Mouse (Mus musculus) frontal cortex, adult (tissue): ENCODE measurements around the gene Ilf3.

Experiments used
- ATAC-seq: cut with Nextera tagmentation; 2 replicates; pipeline ENCODE4 v1.9.2; 2017; ENCODE audit warnings: mild to moderate bottlenecking, moderate library complexity, mixed read lengths; ENCODE audit not compliant: low TSS enrichment

The Ilf3 gene

GRCm38 (mm10) chr9:21402764-21403253, 35.1 kb downstream of the Ilf3 start:
- ATAC-seq = no peak

GRCm38 (mm10) chr9:21403745-21404144, 36.1 kb downstream of the Ilf3 start:
- no peak for ATAC-seq

- no peak for ATAC-seq
Observed at GRCm38 (mm10) chr9:21405525-21405924, 37.9 kb downstream of the Ilf3 start.

- no peak for ATAC-seq
Observed at GRCm38 (mm10) chr9:21407951-21408350, 40.3 kb downstream of the Ilf3 start.

- no peak for ATAC-seq
Observed at GRCm38 (mm10) chr9:21408624-21409023, 41.0 kb downstream of the Ilf3 start.

GRCm38 (mm10) chr9:21409592-21410317, 42.1 kb downstream of the Ilf3 start:
- peak; percentile 41; the same call in 1 of the 2 replicates for ATAC-seq

- peak; percentile 92 for ATAC-seq
Observed at GRCm38 (mm10) chr9:21411669-21412550, 44.2 kb downstream of the Ilf3 start, which contains the start of gene Qtrt1. Gene Qtrt1 (plus strand): TSS chr9:21411837.

- ATAC-seq = no peak
Observed at GRCm38 (mm10) chr9:21417866-21418265, 50.2 kb downstream of the Ilf3 start.

GRCm38 (mm10) chr9:21419646-21420045, 52.0 kb downstream of the Ilf3 start:
- no peak for ATAC-seq

GRCm38 (mm10) chr9:21424631-21425555, 57.2 kb downstream of the Ilf3 start, which contains the start of gene Dnm2:
Gene Dnm2 (plus strand): TSS chr9:21424908.
- peak; percentile 95 for ATAC-seq

- no peak for ATAC-seq
Observed at GRCm38 (mm10) chr9:21425556-21425945, 57.9 kb downstream of the Ilf3 start.

- ATAC-seq = no peak
Observed at GRCm38 (mm10) chr9:21426013-21426412, 58.3 kb downstream of the Ilf3 start.

- ATAC-seq = no peak
Observed at GRCm38 (mm10) chr9:21426525-21426924, 58.9 kb downstream of the Ilf3 start.

- ATAC-seq = no peak
Observed at GRCm38 (mm10) chr9:21427773-21428172, 60.1 kb downstream of the Ilf3 start.

- ATAC-seq = no peak
Observed at GRCm38 (mm10) chr9:21428178-21428577, 60.5 kb downstream of the Ilf3 start.

GRCm38 (mm10) chr9:21430724-21431123, 63.1 kb downstream of the Ilf3 start:
- peak; percentile 44 for ATAC-seq

GRCm38 (mm10) chr9:21432066-21432465, 64.4 kb downstream of the Ilf3 start:
- ATAC-seq = no peak

GRCm38 (mm10) chr9:21433766-21434165, 66.1 kb downstream of the Ilf3 start:
- no peak for ATAC-seq

- ATAC-seq = no peak
Observed at GRCm38 (mm10) chr9:21434410-21434809, 66.7 kb downstream of the Ilf3 start.

- ATAC-seq = no peak
Observed at GRCm38 (mm10) chr9:21435777-21436635, 68.3 kb downstream of the Ilf3 start.

GRCm38 (mm10) chr9:21437577-21437976, 69.9 kb downstream of the Ilf3 start:
- ATAC-seq = no peak
